Mouse (Mus musculus) cerebellum, adult 11 months (tissue): ENCODE data around the gene Mink1.
"Not testable (repeated sequence)": the region's sequence is repeated elsewhere in the genome, so short reads cannot be mapped to it uniquely, and the experiment has no call there.

Experiments
- DNase-seq: peaks from one replicate; pipeline ENCODE4 v3.0.0; 2022

The Mink1 gene

GRCm38 (mm10) chr11:70562287-70562994, at the start of gene Mink1:
Mink1 (plus strand) TSS chr11:70562881.
- peak; percentile 89 for DNase-seq

- DNase-seq: no peak
These were observed 49.2 kb upstream of the Mink1 start for GRCm38 (mm10) chr11:70513520-70513919.

- DNase-seq: no peak
These were observed 48.4 kb upstream of the Mink1 start, which contains the start of gene Vmo1 for GRCm38 (mm10) chr11:70514288-70514687. Vmo1 (minus strand) TSS chr11:70514616.

GRCm38 (mm10) chr11:70516352-70516751, 46.3 kb upstream of the Mink1 start:
- no peak for DNase-seq

GRCm38 (mm10) chr11:70518436-70518835, 44.2 kb upstream of the Mink1 start:
- no peak for DNase-seq

- DNase-seq: no peak
These were observed 43.8 kb upstream of the Mink1 start, which contains the start of gene Gltpd2 for GRCm38 (mm10) chr11:70518923-70519322. Gltpd2 (plus strand) TSS chr11:70519196.

- DNase-seq: peak; percentile 40
These were observed 42.4 kb upstream of the Mink1 start for GRCm38 (mm10) chr11:70520178-70520769.

- not testable (repeated sequence) for DNase-seq
These were observed 39.2 kb upstream of the Mink1 start for GRCm38 (mm10) chr11:70523306-70523989.

- no peak for DNase-seq
These were observed 37.9 kb upstream of the Mink1 start for GRCm38 (mm10) chr11:70524782-70525181.

- peak; percentile 88 for DNase-seq
These were observed 37.5 kb upstream of the Mink1 start, which contains the start of gene Psmb6 for GRCm38 (mm10) chr11:70525184-70525678. Psmb6 (plus strand) TSS chr11:70525367.

GRCm38 (mm10) chr11:70525726-70526125, 37.0 kb upstream of the Mink1 start:
- no peak for DNase-seq

GRCm38 (mm10) chr11:70526211-70526610, 36.5 kb upstream of the Mink1 start:
- no peak for DNase-seq

- DNase-seq: no peak
These were observed 34.1 kb upstream of the Mink1 start for GRCm38 (mm10) chr11:70528610-70529009.

- DNase-seq: not testable (repeated sequence)
These were observed 31.6 kb upstream of the Mink1 start for GRCm38 (mm10) chr11:70531065-70531464.

- no peak for DNase-seq
These were observed 29.8 kb upstream of the Mink1 start, which contains the start of gene Gm40193 for GRCm38 (mm10) chr11:70532839-70533238. Gm40193 (minus strand) TSS chr11:70532939.

- DNase-seq: no peak
These were observed 23.3 kb upstream of the Mink1 start for GRCm38 (mm10) chr11:70539423-70539822.

- DNase-seq: peak; percentile 34
These were observed 22.6 kb upstream of the Mink1 start, which contains the start of gene Pld2 for GRCm38 (mm10) chr11:70539877-70540587. Pld2 (plus strand) TSS chr11:70540064.

- DNase-seq: no peak
These were observed 21.8 kb upstream of the Mink1 start for GRCm38 (mm10) chr11:70540928-70541327.

- DNase-seq: no peak
These were observed 21.3 kb upstream of the Mink1 start for GRCm38 (mm10) chr11:70541415-70541814.

- DNase-seq: no peak
These were observed 18.2 kb upstream of the Mink1 start for GRCm38 (mm10) chr11:70544496-70544895.

GRCm38 (mm10) chr11:70551526-70551925, 11.2 kb upstream of the Mink1 start:
- DNase-seq: no peak

GRCm38 (mm10) chr11:70553940-70554339, 8.7 kb upstream of the Mink1 start:
- DNase-seq: no peak

GRCm38 (mm10) chr11:70557545-70557944, 5.1 kb upstream of the Mink1 start:
- DNase-seq: no peak
